Mouse (Mus musculus): Measurements from ENCODE around the gene Pes1.

DNA sequence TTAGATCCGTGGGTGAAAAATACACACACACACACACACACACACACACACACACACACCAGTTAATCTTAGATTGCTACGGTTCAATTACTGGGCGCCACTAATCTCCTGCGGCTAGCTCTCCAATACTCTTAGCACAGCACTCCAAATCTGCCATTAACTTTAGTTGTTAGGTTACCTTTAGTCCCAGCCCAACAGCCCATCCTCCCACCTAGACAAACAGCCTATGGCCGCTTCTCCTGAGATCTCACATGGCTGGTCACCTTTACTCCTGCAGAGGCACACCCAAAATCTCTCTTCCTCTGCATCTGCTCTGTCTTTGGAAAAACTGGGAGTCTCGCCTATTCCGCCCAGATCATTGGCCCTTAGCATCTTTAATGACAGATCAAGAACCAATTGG is 22.4 kb upstream of the Pes1 start:
- TF ChIP-seq POLR2A (IDR thresholded peaks at IDR 0.05; ENCODE audit: insufficient read depth, low read depth, low read length): no peak
- TF ChIP-seq CTCF (IDR thresholded peaks at IDR 0.05; ENCODE audit: insufficient read depth, low read depth, low read length): no peak

All from olfactory bulb, adult 2 months (tissue).